Comparison of ENCODE assay signal across 11 mouse cellular contexts in genomic region chr4:135912164-135912563, GRCm38 (mm10). TPM values are rescaled to one million over a fixed set of nuclear protein-coding genes. Genes with fewer than 3 reads are reported as not detected.
A peak's percentile ranks its signal among the peaks of the same experiment; 100 is the strongest.
DNase-seq lines count a peak whose midpoint lies in the region; ATAC-seq and TF ChIP-seq lines count a peak whose summit lies in the region.
"Had no signal": no experiment of that assay in that cellular context is flagged by ENCODE, and none has a peak within 500 bp of the region (broad histone marks: within the 10 kb centered on the region; RNA-seq: fewer than 3 reads in every experiment).

No protein-coding gene starts in this region.

- no peaks in the 10 kb centered on the region for H3K36me3 ChIP-seq in heart, postnatal 0 days (replicated peaks; ENCODE audit: control insufficient read depth, insufficient read depth, low read length)
- no peaks in the 10 kb centered on the region for H3K36me3 ChIP-seq in heart, embryonic 12.5 days
- H3K36me3 ChIP-seq in midbrain, embryonic 11.5 days (ENCODE audit: control insufficient read depth, insufficient read depth, low read length), result no peaks in the 10 kb centered on the region
- no peaks in the 10 kb centered on the region for H3K36me3 ChIP-seq in midbrain, embryonic 15.5 days (replicated peaks)
- no peaks in the 10 kb centered on the region for H3K36me3 ChIP-seq in hindbrain, postnatal 0 days (ENCODE audit: insufficient read depth, low read length)

- no peaks in the 10 kb centered on the region for H3K9me3 ChIP-seq in heart, postnatal 0 days (replicated peaks; ENCODE audit: control insufficient read depth, low read length)
- no peaks in the 10 kb centered on the region for H3K9me3 ChIP-seq in heart, embryonic 12.5 days (replicated peaks)
- no peaks in the 10 kb centered on the region for H3K9me3 ChIP-seq in midbrain, embryonic 11.5 days (ENCODE audit: control insufficient read depth, low read length)
- H3K9me3 ChIP-seq in midbrain, embryonic 15.5 days, result no peaks in the 10 kb centered on the region
- H3K9me3 ChIP-seq in hindbrain, postnatal 0 days (ENCODE audit: low read length), result no peaks in the 10 kb centered on the region

- H3K27me3 ChIP-seq in heart, postnatal 0 days (ENCODE audit: control insufficient read depth, insufficient read depth, low read length), result no peaks in the 10 kb centered on the region
- H3K27me3 ChIP-seq in heart, embryonic 12.5 days (replicated peaks), result no peaks in the 10 kb centered on the region
- no peaks in the 10 kb centered on the region for H3K27me3 ChIP-seq in midbrain, embryonic 11.5 days (ENCODE audit: control insufficient read depth, insufficient read depth, low read length)
- no peaks in the 10 kb centered on the region for H3K27me3 ChIP-seq in midbrain, embryonic 15.5 days (replicated peaks)
- no peaks in the 10 kb centered on the region for H3K27me3 ChIP-seq in hindbrain, postnatal 0 days (ENCODE audit: insufficient read depth, low read length)

- TF ChIP-seq EP300 in heart, postnatal 0 days (IDR thresholded peaks at IDR 0.05; ENCODE audit: low read depth), result no peak

- DNase-seq in heart, postnatal 0 days (ENCODE audit: low spot score), result no peak
- no peak for DNase-seq in midbrain, embryonic 11.5 days (ENCODE audit: low spot score, missing footprints)
- DNase-seq in hindbrain, postnatal 0 days (ENCODE audit: low spot score), result peak; percentile 24
- DNase-seq in heart, adult 18-20 months, result no peak
- no peak for DNase-seq in right cerebral cortex, postnatal 36 days (ENCODE audit: low spot score in 2 of 2)
- DNase-seq: cerebellum, adult 2 months; gastrocnemius, postnatal 36 days; lung, adult 2 months had no signal

- no peak for ATAC-seq in heart, postnatal 0 days (ENCODE audit: insufficient read depth, low read depth)
- ATAC-seq in heart, embryonic 12.5 days (ENCODE audit: insufficient number of reproducible peaks, low FRiP score), result no peak
- ATAC-seq in midbrain, embryonic 11.5 days (ENCODE audit: low FRiP score), result no peak
- ATAC-seq in midbrain, embryonic 15.5 days (replicated peaks), result no peak
- no peak for ATAC-seq in hindbrain, postnatal 0 days
- peak; percentile 77 for ATAC-seq in megakaryocyte progenitor cell, adult 5-6 weeks (replicated peaks; ENCODE audit: poor library complexity)

- no peak overlapping the region for H3K9ac ChIP-seq in heart, postnatal 0 days (replicated peaks; ENCODE audit: low read depth, low read length)
- no peak overlapping the region for H3K9ac ChIP-seq in heart, embryonic 12.5 days
- no peak overlapping the region for H3K9ac ChIP-seq in midbrain, embryonic 11.5 days (ENCODE audit: low read length)
- H3K9ac ChIP-seq in midbrain, embryonic 15.5 days, result no peak overlapping the region
- no peak overlapping the region for H3K9ac ChIP-seq in hindbrain, postnatal 0 days (replicated peaks; ENCODE audit: low read length)

- no peak for TF ChIP-seq CTCF in heart, postnatal 0 days (IDR thresholded peaks at IDR 0.05; ENCODE audit: low read depth)
- TF ChIP-seq CTCF in hindbrain, postnatal 0 days (IDR thresholded peaks at IDR 0.05; ENCODE audit: low read depth), result no peak

- no peak overlapping the region for H3K4me2 ChIP-seq in heart, postnatal 0 days (ENCODE audit: low read depth, low read length)
- no peak overlapping the region for H3K4me2 ChIP-seq in heart, embryonic 12.5 days
- H3K4me2 ChIP-seq in midbrain, embryonic 11.5 days, result no peak overlapping the region
- H3K4me2 ChIP-seq in midbrain, embryonic 15.5 days, result no peak overlapping the region
- H3K4me2 ChIP-seq in hindbrain, postnatal 0 days (ENCODE audit: low read depth, low read length), result no peak overlapping the region

- no peaks in the 10 kb centered on the region for H3K4me1 ChIP-seq in heart, postnatal 0 days (ENCODE audit: control insufficient read depth, insufficient read depth)
- peaks cover 10% of the 10 kb centered on the region for H3K4me1 ChIP-seq in heart, embryonic 12.5 days (replicated peaks)
- H3K4me1 ChIP-seq in midbrain, embryonic 11.5 days (ENCODE audit: control insufficient read depth, insufficient read depth, low read length), result peaks cover 3% of the 10 kb centered on the region; the same call in 1 of the 2 replicates
- H3K4me1 ChIP-seq in midbrain, embryonic 15.5 days, result 0 out of 2 replicates have a peak, but pooled peaks cover 3% of the 10 kb centered on the region
- no peaks in the 10 kb centered on the region for H3K4me1 ChIP-seq in hindbrain, postnatal 0 days (ENCODE audit: insufficient read depth, low read length)

- WGBS in heart, postnatal 0 days, result 48% methylated on average over 3 of the region's 3 CpGs
- WGBS in heart, embryonic 12.5 days, result 55% methylated on average over 3 of the region's 3 CpGs
- 80% methylated on average over 3 of the region's 3 CpGs for WGBS in midbrain, embryonic 11.5 days
- WGBS in midbrain, embryonic 15.5 days, result 45% methylated on average over 3 of the region's 3 CpGs
- 28% methylated on average over 3 of the region's 3 CpGs for WGBS in hindbrain, postnatal 0 days

- no peak overlapping the region for H3K4me3 ChIP-seq in heart, postnatal 0 days (ENCODE audit: low read depth, low read length)
- no peak overlapping the region for H3K4me3 ChIP-seq in heart, embryonic 12.5 days
- no peak overlapping the region for H3K4me3 ChIP-seq in midbrain, embryonic 11.5 days (ENCODE audit: low read depth, low read length)
- H3K4me3 ChIP-seq in midbrain, embryonic 15.5 days, result no peak overlapping the region
- no peak overlapping the region for H3K4me3 ChIP-seq in hindbrain, postnatal 0 days (ENCODE audit: low read length)

- peak overlapping the region; percentile 52; the same call in 1 of the 2 replicates for H3K27ac ChIP-seq in heart, postnatal 0 days (ENCODE audit: low read depth)
- no peak overlapping the region for H3K27ac ChIP-seq in heart, embryonic 12.5 days (ENCODE audit: poor library complexity, severe bottlenecking)
- peak overlapping the region; percentile 75; the same call in 1 of the 2 replicates for H3K27ac ChIP-seq in midbrain, embryonic 11.5 days (ENCODE audit: low read depth, low read length)
- no peak overlapping the region for H3K27ac ChIP-seq in midbrain, embryonic 15.5 days
- H3K27ac ChIP-seq in hindbrain, postnatal 0 days, result no peak overlapping the region

RNA-seq across cellular contexts. Expression of gene Fuca1, which starts 8.4 kb away (rescaled TPM):
- 24.3 and 30.3 TPM in 2 replicates for total RNA-seq in heart, postnatal 0 days (2014; rRNA removed; ENCODE audit: low replicate concordance)
- 48.4 and 50.4 TPM in 2 replicates for polyA plus RNA-seq in heart, postnatal 0 days (2015; fragmentation: Nextera tagmentation; extraction: Ambion mirVana)
- polyA plus RNA-seq in heart, embryonic 12.5 days (2016; fragmentation: Nextera tagmentation; extraction: Ambion mirVana), result 36.4 and 41.7 TPM in 2 replicates
- 43.0 and 48.1 TPM in 2 replicates for polyA plus RNA-seq in midbrain, embryonic 11.5 days (2014; fragmentation: Nextera tagmentation; extraction: Ambion mirVana)
- 63.2 and 68.3 TPM in 2 replicates for polyA plus RNA-seq in midbrain, embryonic 15.5 days (2015; fragmentation: Nextera tagmentation; extraction: Ambion mirVana)
- total RNA-seq in hindbrain, postnatal 0 days (2014; rRNA removed), result 42.5 and 43.6 TPM in 2 replicates
- 92.8 and 97.3 TPM in 2 replicates for polyA plus RNA-seq in hindbrain, postnatal 0 days (2015; fragmentation: Nextera tagmentation; extraction: Ambion mirVana)
- 27.9 and 39.3 TPM in 2 replicates for total RNA-seq in megakaryocyte progenitor cell, adult 5-6 weeks (2015)
- 122 and 139 TPM in 2 replicates for total RNA-seq in megakaryocyte progenitor cell, adult 5-6 weeks (2017)
- total RNA-seq in heart, adult 18-20 months (2021), result 10 to 100 TPM; 31.7 to 35.3 TPM

RNA-seq across cellular contexts. Expression of gene Cnr2, which starts 17.0 kb away (rescaled TPM):
- total RNA-seq in heart, postnatal 0 days (2014; rRNA removed; ENCODE audit: low replicate concordance), result 0.15 and 0.27 TPM in 2 replicates
- 0.36 and 0.44 TPM in 2 replicates for polyA plus RNA-seq in heart, postnatal 0 days (2015; fragmentation: Nextera tagmentation; extraction: Ambion mirVana)
- 0.46 and 0.70 TPM in 2 replicates for polyA plus RNA-seq in heart, embryonic 12.5 days (2016; fragmentation: Nextera tagmentation; extraction: Ambion mirVana)
- 0.41 and 0.63 TPM in 2 replicates for polyA plus RNA-seq in midbrain, embryonic 11.5 days (2014; fragmentation: Nextera tagmentation; extraction: Ambion mirVana)
- polyA plus RNA-seq in midbrain, embryonic 15.5 days (2015; fragmentation: Nextera tagmentation; extraction: Ambion mirVana), result 0.19 TPM in 1 of 2 replicates, not detected in the other
- total RNA-seq in hindbrain, postnatal 0 days (2014; rRNA removed), result 0.04 and 0.58 TPM in 2 replicates
- 0.04 and 0.06 TPM in 2 replicates for polyA plus RNA-seq in hindbrain, postnatal 0 days (2015; fragmentation: Nextera tagmentation; extraction: Ambion mirVana)
- 6.5 and 7.0 TPM in 2 replicates for total RNA-seq in megakaryocyte progenitor cell, adult 5-6 weeks (2015)
- total RNA-seq in megakaryocyte progenitor cell, adult 5-6 weeks (2017), result 5.2 and 6.7 TPM in 2 replicates
- total RNA-seq in heart, adult 18-20 months (2021), result 1 to 10 TPM in 1 of 2 experiments, under 1 TPM in 1; 0.52 to 1.7 TPM

RNA-seq across cellular contexts. Expression of gene Hmgcl, which starts 34.1 kb away (rescaled TPM):
- total RNA-seq in heart, postnatal 0 days (2014; rRNA removed; ENCODE audit: low replicate concordance), result 44.3 and 48.8 TPM in 2 replicates
- polyA plus RNA-seq in heart, postnatal 0 days (2015; fragmentation: Nextera tagmentation; extraction: Ambion mirVana), result 97.5 and 101 TPM in 2 replicates
- 70.4 and 74.5 TPM in 2 replicates for polyA plus RNA-seq in heart, embryonic 12.5 days (2016; fragmentation: Nextera tagmentation; extraction: Ambion mirVana)
- polyA plus RNA-seq in midbrain, embryonic 11.5 days (2014; fragmentation: Nextera tagmentation; extraction: Ambion mirVana), result 55.1 and 62.9 TPM in 2 replicates
- polyA plus RNA-seq in midbrain, embryonic 15.5 days (2015; fragmentation: Nextera tagmentation; extraction: Ambion mirVana), result 57.0 and 63.4 TPM in 2 replicates
- total RNA-seq in hindbrain, postnatal 0 days (2014; rRNA removed), result 27.0 and 38.6 TPM in 2 replicates
- 55.0 and 60.0 TPM in 2 replicates for polyA plus RNA-seq in hindbrain, postnatal 0 days (2015; fragmentation: Nextera tagmentation; extraction: Ambion mirVana)
- total RNA-seq in megakaryocyte progenitor cell, adult 5-6 weeks (2015), result 51.4 and 52.1 TPM in 2 replicates
- total RNA-seq in megakaryocyte progenitor cell, adult 5-6 weeks (2017), result 39.7 and 48.1 TPM in 2 replicates
- 10 to 100 TPM; 87.3 to 91.7 TPM for total RNA-seq in heart, adult 18-20 months (2021)

RNA-seq across cellular contexts. Expression of gene Pnrc2, which starts 38.5 kb away (rescaled TPM):
- total RNA-seq in heart, postnatal 0 days (2014; rRNA removed; ENCODE audit: low replicate concordance), result 78.7 and 80.8 TPM in 2 replicates
- 107 and 111 TPM in 2 replicates for polyA plus RNA-seq in heart, postnatal 0 days (2015; fragmentation: Nextera tagmentation; extraction: Ambion mirVana)
- 124 and 131 TPM in 2 replicates for polyA plus RNA-seq in heart, embryonic 12.5 days (2016; fragmentation: Nextera tagmentation; extraction: Ambion mirVana)
- 258 and 259 TPM in 2 replicates for polyA plus RNA-seq in midbrain, embryonic 11.5 days (2014; fragmentation: Nextera tagmentation; extraction: Ambion mirVana)
- 92.1 and 96.0 TPM in 2 replicates for polyA plus RNA-seq in midbrain, embryonic 15.5 days (2015; fragmentation: Nextera tagmentation; extraction: Ambion mirVana)
- 54.9 and 55.0 TPM in 2 replicates for total RNA-seq in hindbrain, postnatal 0 days (2014; rRNA removed)
- polyA plus RNA-seq in hindbrain, postnatal 0 days (2015; fragmentation: Nextera tagmentation; extraction: Ambion mirVana), result 81.7 and 90.4 TPM in 2 replicates
- total RNA-seq in megakaryocyte progenitor cell, adult 5-6 weeks (2015), result 151 TPM in 2 replicates
- 131 and 154 TPM in 2 replicates for total RNA-seq in megakaryocyte progenitor cell, adult 5-6 weeks (2017)
- 10 to 100 TPM; 62.7 to 68.0 TPM for total RNA-seq in heart, adult 18-20 months (2021)

RNA-seq across cellular contexts. Expression of gene Gale, which starts 51.4 kb away (rescaled TPM):
- 6.7 and 18.2 TPM in 2 replicates for total RNA-seq in heart, postnatal 0 days (2014; rRNA removed; ENCODE audit: low replicate concordance)
- 10.4 and 11.8 TPM in 2 replicates for polyA plus RNA-seq in heart, postnatal 0 days (2015; fragmentation: Nextera tagmentation; extraction: Ambion mirVana)
- polyA plus RNA-seq in heart, embryonic 12.5 days (2016; fragmentation: Nextera tagmentation; extraction: Ambion mirVana), result 27.6 and 28.8 TPM in 2 replicates
- 25.6 and 27.0 TPM in 2 replicates for polyA plus RNA-seq in midbrain, embryonic 11.5 days (2014; fragmentation: Nextera tagmentation; extraction: Ambion mirVana)
- polyA plus RNA-seq in midbrain, embryonic 15.5 days (2015; fragmentation: Nextera tagmentation; extraction: Ambion mirVana), result 41.6 and 44.2 TPM in 2 replicates
- total RNA-seq in hindbrain, postnatal 0 days (2014; rRNA removed), result 36.2 and 41.2 TPM in 2 replicates
- polyA plus RNA-seq in hindbrain, postnatal 0 days (2015; fragmentation: Nextera tagmentation; extraction: Ambion mirVana), result 39.8 and 40.2 TPM in 2 replicates
- total RNA-seq in megakaryocyte progenitor cell, adult 5-6 weeks (2015), result 4.4 and 5.2 TPM in 2 replicates
- 2.2 and 4.7 TPM in 2 replicates for total RNA-seq in megakaryocyte progenitor cell, adult 5-6 weeks (2017)
- 1 to 10 TPM; 1.8 to 2.7 TPM for total RNA-seq in heart, adult 18-20 months (2021)

Comparison
In these comparisons a context has a peak if more than half of its experiments do, and no peak if none do; other contexts are left out.
1. H3K27ac ChIP-seq: peak in heart, postnatal 0 days (single experiment) and midbrain, embryonic 11.5 days (single experiment); none in heart, embryonic 12.5 days (single experiment), midbrain, embryonic 15.5 days (single experiment) and hindbrain, postnatal 0 days (single experiment).